In the genomic region with DNA sequence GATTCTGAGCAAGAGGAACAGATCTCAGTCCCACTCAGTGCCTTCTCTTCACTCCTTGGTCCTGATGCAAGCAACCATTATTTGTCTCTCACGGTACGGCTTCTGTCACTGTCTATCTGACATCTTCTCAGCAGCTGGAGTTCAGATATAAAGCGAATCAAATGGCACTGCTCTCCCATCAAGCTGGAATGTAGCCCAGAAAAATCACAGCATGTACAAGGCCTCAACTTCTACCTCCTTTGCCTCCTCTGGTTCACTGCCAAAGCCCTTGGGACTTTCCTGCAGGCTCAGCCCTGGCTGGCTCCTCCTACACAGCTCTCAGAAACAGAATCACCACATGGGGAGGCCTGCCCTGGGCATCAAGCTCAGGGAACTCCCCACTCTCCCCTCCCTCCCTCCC, we compare ENCODE assay signal across 8 mouse cellular contexts.
DNase-seq lines count a peak whose midpoint lies in the region; ATAC-seq and TF ChIP-seq lines count a peak whose summit lies in the region.

No protein-coding gene starts in this region.

- TF ChIP-seq CTCF in lung, adult 2 months (IDR thresholded peaks at IDR 0.05; ENCODE audit: insufficient read depth, low read length), result no peak

- H3K4me1 ChIP-seq in lung, adult 2 months (ENCODE audit: control insufficient read depth, insufficient read depth, low read length), result no peaks in the 10 kb centered on the region
- 0 out of 2 replicates have a peak, but pooled peaks cover 5% of the 10 kb centered on the region for H3K4me1 ChIP-seq in heart, embryonic 12.5 days (replicated peaks)
- H3K4me1 ChIP-seq in limb, embryonic 14.5 days (ENCODE audit: control insufficient read depth, insufficient read depth, low read length), result no peaks in the 10 kb centered on the region

- 41% methylated on average over 3 of the region's 3 CpGs for WGBS in lung, adult 2 months
- WGBS in heart, embryonic 12.5 days, result 28% methylated on average over 3 of the region's 3 CpGs
- WGBS in limb, embryonic 14.5 days, result 37% methylated on average over 3 of the region's 3 CpGs

- no peak overlapping the region for H3K4me2 ChIP-seq in heart, embryonic 12.5 days
- no peak overlapping the region for H3K4me2 ChIP-seq in limb, embryonic 14.5 days (replicated peaks; ENCODE audit: low read depth, low read length, severe bottlenecking)

- DNase-seq in CD4-positive, CD25-positive, alpha-beta regulatory T cell, adult 2 months (ENCODE audit: low read depth, low spot score), result peak; percentile 4
- DNase-seq in lung, adult 18-20 months, result peak; percentile 23 to 27
- DNase-seq in lung, adult 2 months, result no peak
- peak; percentile 70 for DNase-seq in limb, embryonic 14.5 days (ENCODE audit: low spot score)
- DNase-seq in testis, postnatal 14 days (ENCODE audit: low spot score), result peak; percentile 83
- DNase-seq in spleen, postnatal 14 days (ENCODE audit: low spot score in 2 of 2), result no peak

- no peak for ATAC-seq in CD4-positive, CD25-positive, alpha-beta regulatory T cell, adult 4 months
- peak; percentile 66; the same call in 1 of the 2 replicates for ATAC-seq in heart, embryonic 12.5 days (ENCODE audit: insufficient number of reproducible peaks, low FRiP score)
- no peak; the same call in 1 of the 2 replicates for ATAC-seq in limb, embryonic 14.5 days (ENCODE audit: low FRiP score, low read depth)

- no peaks in the 10 kb centered on the region for H3K9me3 ChIP-seq in heart, embryonic 12.5 days (replicated peaks)
- no peaks in the 10 kb centered on the region for H3K9me3 ChIP-seq in limb, embryonic 14.5 days (ENCODE audit: control insufficient read depth, low read length)

- H3K9ac ChIP-seq in heart, embryonic 12.5 days, result no peak overlapping the region
- H3K9ac ChIP-seq in limb, embryonic 14.5 days (ENCODE audit: low read depth, low read length, severe bottlenecking), result no peak overlapping the region

- no peak overlapping the region for H3K27ac ChIP-seq in heart, embryonic 12.5 days (ENCODE audit: poor library complexity, severe bottlenecking)
- no peak overlapping the region for H3K27ac ChIP-seq in limb, embryonic 14.5 days (replicated peaks; ENCODE audit: low read depth, low read length)

- no peaks in the 10 kb centered on the region for H3K36me3 ChIP-seq in heart, embryonic 12.5 days
- H3K36me3 ChIP-seq in limb, embryonic 14.5 days (ENCODE audit: control insufficient read depth, insufficient read depth, low read length), result no peaks in the 10 kb centered on the region

- TF ChIP-seq POLR2A in lung, adult 2 months (IDR thresholded peaks at IDR 0.05; ENCODE audit: borderline replicate concordance, extremely low read depth, low read depth, low read length), result no peak
- TF ChIP-seq POLR2A in limb, embryonic 14.5 days (IDR thresholded peaks at IDR 0.05; ENCODE audit: borderline replicate concordance, extremely low read depth, insufficient read depth, insufficient read length), result no peak

- peaks cover 5% of the 10 kb centered on the region; the same call in 1 of the 2 replicates for H3K27me3 ChIP-seq in heart, embryonic 12.5 days (replicated peaks)
- H3K27me3 ChIP-seq in limb, embryonic 14.5 days (ENCODE audit: control insufficient read depth, insufficient read depth, low read length), result no peaks in the 10 kb centered on the region

- no peak overlapping the region for H3K4me3 ChIP-seq in lung, adult 2 months (replicated peaks; ENCODE audit: extremely low read depth, low read depth, low read length)
- H3K4me3 ChIP-seq in heart, embryonic 12.5 days, result no peak overlapping the region
- no peak overlapping the region for H3K4me3 ChIP-seq in limb, embryonic 14.5 days (replicated peaks; ENCODE audit: low read length)

Comparison
In these comparisons a context has a peak if more than half of its experiments do, and no peak if none do; other contexts are left out.
1. DNase-seq: peak in CD4-positive, CD25-positive, alpha-beta regulatory T cell, adult 2 months (single experiment), lung, adult 18-20 months (2 of 2), limb, embryonic 14.5 days (single experiment) and testis, postnatal 14 days (single experiment); none in lung, adult 2 months (single experiment) and spleen, postnatal 14 days (0 of 2).